Mouse (Mus musculus): ENCODE data around the gene Hras. TPM values are rescaled to one million over a fixed set of nuclear protein-coding genes. Genes with fewer than 3 reads are reported as not detected.

Gene Hras
- polyA plus RNA-seq, 1 experiment from 2014 or later = 40.1 TPM

- Histone ChIP-seq H3K27me3 (ENCODE audit: control insufficient read depth, insufficient read depth, low read depth, low read length) (no peaks in the 10 kb centered on the region), H3K4me1 (ENCODE audit: control insufficient read depth, low read depth, low read length) (peaks cover 68% of the 10 kb centered on the region), H3K4me3 (ENCODE audit: low read depth, low read length) (peak overlapping the region; percentile 20), H3K27ac (ENCODE audit: low read length) (peak overlapping the region; percentile 87), H3K9ac (ENCODE audit: low read depth, low read length) (peak overlapping the region; percentile 59), H3K4me2 (ENCODE audit: low read depth, low read length) (peak overlapping the region; percentile 66), H3K36me3 (ENCODE audit: control insufficient read depth, insufficient read depth) (no peaks in the 10 kb centered on the region), H3K9me3 (replicated peaks; ENCODE audit: control insufficient read depth, low read length) (no peaks in the 10 kb centered on the region)
- WGBS (ENCODE audit: insufficient replicate concordance) = 50% methylated on average over 3 of the region's 3 CpGs
- ATAC-seq (ENCODE audit: low read depth) = peak; percentile 95
These were observed 15.7 kb upstream of the Hras start for GRCm38 (mm10) chr7:141209526-141209925.

GRCm38 (mm10) chr7:141206182-141206937, 12.6 kb upstream of the Hras start:
- peak; percentile 45 for ATAC-seq (ENCODE audit: low read depth)

GRCm38 (mm10) chr7:141205504-141205903, 11.7 kb upstream of the Hras start:
- H3K4me2 ChIP-seq (ENCODE audit: low read depth, low read length) = no peak overlapping the region
- no peak for ATAC-seq (ENCODE audit: low read depth)
- no peak overlapping the region for H3K4me3 ChIP-seq (ENCODE audit: low read depth, low read length)
- H3K27me3 ChIP-seq (ENCODE audit: control insufficient read depth, insufficient read depth, low read depth, low read length) = no peaks in the 10 kb centered on the region
- peaks cover 50% of the 10 kb centered on the region for H3K4me1 ChIP-seq (ENCODE audit: control insufficient read depth, low read depth, low read length)
- 85% methylated on average over 5 of the region's 5 CpGs for WGBS (ENCODE audit: insufficient replicate concordance)
- H3K36me3 ChIP-seq (ENCODE audit: control insufficient read depth, insufficient read depth) = no peaks in the 10 kb centered on the region
- H3K27ac ChIP-seq (ENCODE audit: low read length) = no peak overlapping the region
- H3K9ac ChIP-seq (ENCODE audit: low read depth, low read length) = no peak overlapping the region
- no peaks in the 10 kb centered on the region for H3K9me3 ChIP-seq (replicated peaks; ENCODE audit: control insufficient read depth, low read length)

More at GRCm38 (mm10) chr7:141206182-141206937, 12.6 kb upstream of the Hras start:
- Histone ChIP-seq H3K27ac (ENCODE audit: low read length) (peak overlapping the region; percentile 40), H3K36me3 (ENCODE audit: control insufficient read depth, insufficient read depth) (no peaks in the 10 kb centered on the region), H3K27me3 (ENCODE audit: control insufficient read depth, insufficient read depth, low read depth, low read length) (no peaks in the 10 kb centered on the region), H3K9me3 (replicated peaks; ENCODE audit: control insufficient read depth, low read length) (no peaks in the 10 kb centered on the region), H3K4me1 (ENCODE audit: control insufficient read depth, low read depth, low read length) (peaks cover 56% of the 10 kb centered on the region), H3K4me3 (ENCODE audit: low read depth, low read length) (no peak overlapping the region), H3K9ac (ENCODE audit: low read depth, low read length) (0 out of 2 replicates have a peak overlapping the region, but pooled peaks have one; percentile 33), H3K4me2 (ENCODE audit: low read depth, low read length) (no peak overlapping the region)
- WGBS (ENCODE audit: insufficient replicate concordance) = 78% methylated on average over 18 of the region's 18 CpGs

GRCm38 (mm10) chr7:141204546-141204945, 10.7 kb upstream of the Hras start:
- Histone ChIP-seq H3K9ac (ENCODE audit: low read depth, low read length) (no peak overlapping the region), H3K36me3 (ENCODE audit: control insufficient read depth, insufficient read depth) (no peaks in the 10 kb centered on the region), H3K4me3 (ENCODE audit: low read depth, low read length) (no peak overlapping the region), H3K4me2 (ENCODE audit: low read depth, low read length) (no peak overlapping the region), H3K4me1 (ENCODE audit: control insufficient read depth, low read depth, low read length) (peaks cover 47% of the 10 kb centered on the region), H3K9me3 (replicated peaks; ENCODE audit: control insufficient read depth, low read length) (no peaks in the 10 kb centered on the region), H3K27ac (ENCODE audit: low read length) (peak overlapping the region; percentile 35; the same call in 1 of the 2 replicates), H3K27me3 (ENCODE audit: control insufficient read depth, insufficient read depth, low read depth, low read length) (no peaks in the 10 kb centered on the region)
- ATAC-seq (ENCODE audit: low read depth) = no peak
- 54% methylated on average over 3 of the region's 3 CpGs for WGBS (ENCODE audit: insufficient replicate concordance)

- ATAC-seq (ENCODE audit: low read depth) = no peak
- H3K4me1 ChIP-seq (ENCODE audit: control insufficient read depth, low read depth, low read length) = peaks cover 53% of the 10 kb centered on the region
These were observed 4.3 kb upstream of the Hras start for GRCm38 (mm10) chr7:141198121-141198520.

GRCm38 (mm10) chr7:141196619-141197282, 2.9 kb upstream of the Hras start:
- Histone ChIP-seq H3K36me3 (ENCODE audit: control insufficient read depth, insufficient read depth) (peaks cover 5% of the 10 kb centered on the region; the same call in 1 of the 2 replicates), H3K9ac (ENCODE audit: low read depth, low read length) (peak overlapping the region; percentile 53; the same call in 1 of the 2 replicates), H3K4me3 (ENCODE audit: low read depth, low read length) (peak overlapping the region; percentile 25), H3K27ac (ENCODE audit: low read length) (peak overlapping the region; percentile 83), H3K27me3 (ENCODE audit: control insufficient read depth, insufficient read depth, low read depth, low read length) (no peaks in the 10 kb centered on the region), H3K4me1 (ENCODE audit: control insufficient read depth, low read depth, low read length) (peaks cover 64% of the 10 kb centered on the region), H3K4me2 (ENCODE audit: low read depth, low read length) (peak overlapping the region; percentile 64), H3K9me3 (replicated peaks; ENCODE audit: control insufficient read depth, low read length) (no peaks in the 10 kb centered on the region)
- ATAC-seq (ENCODE audit: low read depth) = no peak
- WGBS (ENCODE audit: insufficient replicate concordance) = 64% methylated on average over 8 of the region's 8 CpGs

More at GRCm38 (mm10) chr7:141198121-141198520, 4.3 kb upstream of the Hras start:
- Histone ChIP-seq H3K36me3 (ENCODE audit: control insufficient read depth, insufficient read depth) (no peaks in the 10 kb centered on the region), H3K27me3 (ENCODE audit: control insufficient read depth, insufficient read depth, low read depth, low read length) (no peaks in the 10 kb centered on the region), H3K9me3 (replicated peaks; ENCODE audit: control insufficient read depth, low read length) (no peaks in the 10 kb centered on the region), H3K4me2 (ENCODE audit: low read depth, low read length) (peak overlapping the region; percentile 64; the same call in 1 of the 2 replicates), H3K27ac (ENCODE audit: low read length) (no peak overlapping the region), H3K9ac (ENCODE audit: low read depth, low read length) (0 out of 2 replicates have a peak overlapping the region, but pooled peaks have one; percentile 11), H3K4me3 (ENCODE audit: low read depth, low read length) (no peak overlapping the region)
- WGBS (ENCODE audit: insufficient replicate concordance) = 81% methylated on average over 4 of the region's 4 CpGs

GRCm38 (mm10) chr7:141195754-141196153, 1.9 kb upstream of the Hras start:
- H3K9me3 ChIP-seq (replicated peaks; ENCODE audit: control insufficient read depth, low read length) = no peaks in the 10 kb centered on the region
- peak overlapping the region; percentile 56 for H3K27ac ChIP-seq (ENCODE audit: low read length)
- peaks cover 15% of the 10 kb centered on the region for H3K36me3 ChIP-seq (ENCODE audit: control insufficient read depth, insufficient read depth)
- no peak overlapping the region for H3K9ac ChIP-seq (ENCODE audit: low read depth, low read length)
- peak overlapping the region; percentile 99; the same call in 1 of the 2 replicates for H3K4me2 ChIP-seq (ENCODE audit: low read depth, low read length)
- no peaks in the 10 kb centered on the region for H3K27me3 ChIP-seq (ENCODE audit: control insufficient read depth, insufficient read depth, low read depth, low read length)
- WGBS (ENCODE audit: insufficient replicate concordance) = 87% methylated on average over 2 of the region's 2 CpGs
- peaks cover 64% of the 10 kb centered on the region for H3K4me1 ChIP-seq (ENCODE audit: control insufficient read depth, low read depth, low read length)
- no peak overlapping the region for H3K4me3 ChIP-seq (ENCODE audit: low read depth, low read length)
- no peak for ATAC-seq (ENCODE audit: low read depth)

GRCm38 (mm10) chr7:141194830-141195229, 1.0 kb upstream of the Hras start:
- H3K9ac ChIP-seq (ENCODE audit: low read depth, low read length) = peak overlapping the region; percentile 81
- peak overlapping the region; percentile 93 for H3K27ac ChIP-seq (ENCODE audit: low read length)
- H3K4me1 ChIP-seq (ENCODE audit: control insufficient read depth, low read depth, low read length) = peaks cover 61% of the 10 kb centered on the region
- WGBS (ENCODE audit: insufficient replicate concordance) = under 1% methylated on average over 28 of the region's 28 CpGs
- H3K9me3 ChIP-seq (replicated peaks; ENCODE audit: control insufficient read depth, low read length) = no peaks in the 10 kb centered on the region
- peak overlapping the region; percentile 92 for H3K4me3 ChIP-seq (ENCODE audit: low read depth, low read length)
- H3K27me3 ChIP-seq (ENCODE audit: control insufficient read depth, insufficient read depth, low read depth, low read length) = no peaks in the 10 kb centered on the region
- peaks cover 25% of the 10 kb centered on the region for H3K36me3 ChIP-seq (ENCODE audit: control insufficient read depth, insufficient read depth)
- peak overlapping the region; percentile 99 for H3K4me2 ChIP-seq (ENCODE audit: low read depth, low read length)
- ATAC-seq (ENCODE audit: low read depth) = 0 out of 2 replicates have a peak, but pooled peaks have one; percentile 6
